Mouse (Mus musculus) hindbrain, embryonic 15.5 days (tissue): ENCODE measurements at regions not wholly inside any gene's neighbourhood (a gene's known extent, or its start where the extent isn't known, plus 50 kb on each side); places are given as distances from the start of the nearest gene placed in this dataset.

Experiments used
- ATAC-seq: fragments of 200-750 bp; cut with Nextera tagmentation; 2 replicates; pipeline ENCODE4 v1.8.0; 2017; ENCODE audit warnings: low read depth, moderate number of reproducible peaks, moderate TSS enrichment; ENCODE audit not compliant: low FRiP score
- H3K27ac ChIP-seq: fragments of 300-500 bp; sonication (generic); replicated peaks from 2 replicates; pipeline ENCODE4 v1.5.1; 2015; ENCODE audit warnings: mild to moderate bottlenecking, inconsistent platforms
- H3K27me3 ChIP-seq: fragments of 300-500 bp; sonication (generic); 2 replicates; pipeline ENCODE4 v1.6.1; 2015; ENCODE audit warnings: control low read depth, inconsistent platforms
- H3K36me3 ChIP-seq: fragments of 300-500 bp; sonication (generic); 2 replicates; pipeline ENCODE4 v1.6.1; 2015; ENCODE audit warnings: control low read depth, inconsistent platforms
- H3K4me1 ChIP-seq: fragments of 300-500 bp; sonication (generic); replicated peaks from 2 replicates; pipeline ENCODE4 v1.6.1; 2015; ENCODE audit warnings: control low read depth, inconsistent platforms
- H3K4me2 ChIP-seq: fragments of 300-500 bp; sonication (generic); 2 replicates; pipeline ENCODE4 v1.6.1; 2015; ENCODE audit warnings: moderate library complexity, mild to moderate bottlenecking, inconsistent platforms
- H3K4me3 ChIP-seq: fragments of 300-500 bp; sonication (generic); 2 replicates; pipeline ENCODE4 v1.5.1; 2015; ENCODE audit warnings: mild to moderate bottlenecking, inconsistent platforms
- H3K9ac ChIP-seq: fragments of 300-500 bp; sonication (generic); 2 replicates; pipeline ENCODE4 v1.6.1; 2015; ENCODE audit warnings: inconsistent platforms
- H3K9me3 ChIP-seq: fragments of 300-500 bp; sonication (generic); 2 replicates; pipeline ENCODE4 v1.6.1; 2016; ENCODE audit warnings: control low read depth, inconsistent platforms
- WGBS: fragments of 180-500 bp; shearing (Covaris S2); methylation state at CpG from one replicate; pipeline ENCODE4 v1.1.7; 2015; 5-methylcytosine and 5-hydroxymethylcytosine counted together

- no peak overlapping the region for H3K27ac ChIP-seq
- no peak overlapping the region for H3K4me3 ChIP-seq
- no peak for ATAC-seq
- no peak overlapping the region for H3K4me2 ChIP-seq
- H3K4me1 ChIP-seq, result no peaks in the 10 kb centered on the region
- no peaks in the 10 kb centered on the region; the same call in 1 of the 2 replicates for H3K27me3 ChIP-seq
- H3K9me3 ChIP-seq, result no peaks in the 10 kb centered on the region
- H3K36me3 ChIP-seq, result no peaks in the 10 kb centered on the region
- no peak overlapping the region for H3K9ac ChIP-seq
- 67% methylated on average over 9 of the region's 9 CpGs for WGBS
These were observed 59.7 kb downstream of the H2al1j start for GRCm38 (mm10) chrX:11387200-11387940.

- WGBS, result 72% methylated on average over 9 of the region's 9 CpGs
- ATAC-seq, result no peak
- H3K27ac ChIP-seq, result no peak overlapping the region
- no peaks in the 10 kb centered on the region for H3K36me3 ChIP-seq
- H3K4me2 ChIP-seq, result no peak overlapping the region
- no peaks in the 10 kb centered on the region for H3K4me1 ChIP-seq
- H3K9me3 ChIP-seq, result no peaks in the 10 kb centered on the region
- no peaks in the 10 kb centered on the region; the same call in 1 of the 2 replicates for H3K27me3 ChIP-seq
- no peak overlapping the region for H3K9ac ChIP-seq
- H3K4me3 ChIP-seq, result no peak overlapping the region
These were observed 61.2 kb downstream of the H2al1j start for GRCm38 (mm10) chrX:11388860-11389259.

DNA sequence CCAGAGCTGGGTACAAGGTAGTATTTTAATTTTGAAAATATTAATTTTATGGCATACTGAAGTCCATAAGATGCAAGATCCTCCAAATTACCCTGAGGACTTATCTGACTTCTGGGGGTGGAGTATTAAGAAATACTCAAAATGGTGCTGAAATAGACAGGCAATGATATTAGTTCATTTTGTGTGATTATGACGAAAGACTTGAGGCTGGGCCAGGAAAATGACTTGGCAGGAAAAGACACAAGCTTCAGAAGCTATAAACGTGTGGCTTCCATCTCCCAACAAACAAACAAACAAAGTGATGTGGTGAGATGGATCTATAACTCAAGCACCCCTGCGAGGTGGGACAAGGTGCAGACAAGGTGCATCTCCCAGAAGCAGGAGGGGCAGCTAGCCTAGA, 72.8 kb downstream of the H2al1j start:
- no peaks in the 10 kb centered on the region for H3K36me3 ChIP-seq
- H3K27ac ChIP-seq, result no peak overlapping the region
- H3K4me3 ChIP-seq, result no peak overlapping the region
- H3K4me2 ChIP-seq, result no peak overlapping the region
- 91% methylated on average over 3 of the region's 3 CpGs for WGBS
- no peaks in the 10 kb centered on the region for H3K27me3 ChIP-seq
- no peaks in the 10 kb centered on the region for H3K9me3 ChIP-seq
- H3K9ac ChIP-seq, result no peak overlapping the region
- ATAC-seq, result no peak
- H3K4me1 ChIP-seq, result no peaks in the 10 kb centered on the region

GRCm38 (mm10) chrX:11404369-11404768, 76.7 kb downstream of the H2al1j start:
- no peak for ATAC-seq
- 46% methylated on average over 4 of the region's 4 CpGs for WGBS
- no peak overlapping the region for H3K27ac ChIP-seq
- no peaks in the 10 kb centered on the region for H3K4me1 ChIP-seq
- H3K36me3 ChIP-seq, result no peaks in the 10 kb centered on the region
- H3K9ac ChIP-seq, result no peak overlapping the region
- no peaks in the 10 kb centered on the region for H3K9me3 ChIP-seq
- no peak overlapping the region for H3K4me2 ChIP-seq
- H3K4me3 ChIP-seq, result no peak overlapping the region
- H3K27me3 ChIP-seq, result no peaks in the 10 kb centered on the region

DNA sequence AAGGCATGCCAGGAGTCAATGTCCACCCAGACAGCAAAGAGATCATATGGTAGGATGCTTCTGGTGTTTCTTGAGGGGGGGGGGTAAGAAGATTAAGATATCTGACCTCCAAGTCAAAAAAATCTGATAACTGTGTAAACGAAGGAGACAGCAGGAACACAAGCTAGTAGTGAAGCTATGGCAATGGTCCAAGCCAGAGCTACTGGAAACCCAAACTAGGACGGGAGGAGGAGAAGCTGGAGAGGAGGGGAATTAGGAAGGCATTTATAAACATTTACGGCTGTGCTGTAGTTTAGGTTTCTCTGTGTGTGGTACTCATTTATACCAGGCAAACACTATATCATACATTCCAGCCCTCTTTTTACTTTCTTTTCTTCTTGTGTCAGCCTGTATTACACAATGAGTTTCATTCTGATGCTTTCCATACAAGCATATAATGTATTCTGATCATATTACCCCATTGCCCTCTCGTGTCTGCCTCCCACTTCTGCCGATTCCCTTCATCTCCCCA, 84.7 kb downstream of the H2al1j start:
- no peak for ATAC-seq
- WGBS, result 68% methylated on average over 5 of the region's 5 CpGs

GRCm38 (mm10) chrX:11415662-11416061, 88.0 kb downstream of the H2al1j start:
- H3K4me2 ChIP-seq, result no peak overlapping the region
- no peak overlapping the region for H3K4me3 ChIP-seq
- H3K4me1 ChIP-seq, result peaks cover 16% of the 10 kb centered on the region
- H3K9ac ChIP-seq, result no peak overlapping the region
- no peaks in the 10 kb centered on the region for H3K9me3 ChIP-seq
- 31% methylated on average over 4 of the region's 4 CpGs for WGBS
- H3K27me3 ChIP-seq, result peaks cover 5% of the 10 kb centered on the region; the same call in 1 of the 2 replicates
- H3K27ac ChIP-seq, result no peak overlapping the region
- ATAC-seq, result no peak
- H3K36me3 ChIP-seq, result no peaks in the 10 kb centered on the region

More for the DNA sequence above, 84.7 kb downstream of the H2al1j start:
- Histone ChIP-seq H3K36me3 (no peaks in the 10 kb centered on the region), H3K27ac (no peak overlapping the region), H3K4me1 (peaks cover 9% of the 10 kb centered on the region), H3K9ac (no peak overlapping the region), H3K4me2 (no peak overlapping the region), H3K4me3 (no peak overlapping the region), H3K27me3 (peaks cover 3% of the 10 kb centered on the region; the same call in 1 of the 2 replicates), H3K9me3 (no peaks in the 10 kb centered on the region)

- Histone ChIP-seq H3K36me3 (no peaks in the 10 kb centered on the region), H3K27me3 (peaks cover 5% of the 10 kb centered on the region; the same call in 1 of the 2 replicates), H3K9me3 (no peaks in the 10 kb centered on the region), H3K4me1 (peaks cover 21% of the 10 kb centered on the region), H3K27ac (no peak overlapping the region), H3K9ac (no peak overlapping the region), H3K4me2 (no peak overlapping the region), H3K4me3 (no peak overlapping the region)
- 85% methylated on average over 3 of the region's 3 CpGs for WGBS
- no peak for ATAC-seq
These were observed 88.9 kb downstream of the H2al1j start for GRCm38 (mm10) chrX:11416510-11416909.

DNA sequence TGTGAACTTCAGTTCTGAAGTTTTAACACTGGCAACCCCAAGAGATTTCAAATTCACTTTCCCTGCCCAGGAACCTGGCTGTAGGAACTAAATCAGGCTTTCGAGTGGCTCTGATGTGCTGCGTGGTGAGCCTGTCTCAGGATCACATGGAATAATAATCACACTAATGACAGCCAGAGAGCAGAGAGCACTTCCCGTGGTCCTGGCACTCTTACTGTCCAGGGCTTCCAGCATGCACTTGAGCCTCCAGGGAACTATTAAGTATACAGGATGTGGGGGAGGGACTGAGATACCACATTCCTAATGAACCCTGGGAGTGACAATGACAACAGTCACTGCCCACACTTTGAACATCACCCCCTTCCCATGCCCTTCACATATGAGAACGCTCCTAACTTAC, 90.2 kb downstream of the H2al1j start:
- H3K27ac ChIP-seq, result no peak overlapping the region
- no peak overlapping the region for H3K9ac ChIP-seq
- no peak overlapping the region for H3K4me2 ChIP-seq
- H3K4me1 ChIP-seq, result peaks cover 21% of the 10 kb centered on the region
- no peak for ATAC-seq
- no peak overlapping the region for H3K4me3 ChIP-seq
- H3K9me3 ChIP-seq, result no peaks in the 10 kb centered on the region
- H3K27me3 ChIP-seq, result 0 out of 2 replicates have a peak, but pooled peaks cover 2% of the 10 kb centered on the region
- H3K36me3 ChIP-seq, result no peaks in the 10 kb centered on the region
- WGBS, result 58% methylated on average over 4 of the region's 4 CpGs

DNA sequence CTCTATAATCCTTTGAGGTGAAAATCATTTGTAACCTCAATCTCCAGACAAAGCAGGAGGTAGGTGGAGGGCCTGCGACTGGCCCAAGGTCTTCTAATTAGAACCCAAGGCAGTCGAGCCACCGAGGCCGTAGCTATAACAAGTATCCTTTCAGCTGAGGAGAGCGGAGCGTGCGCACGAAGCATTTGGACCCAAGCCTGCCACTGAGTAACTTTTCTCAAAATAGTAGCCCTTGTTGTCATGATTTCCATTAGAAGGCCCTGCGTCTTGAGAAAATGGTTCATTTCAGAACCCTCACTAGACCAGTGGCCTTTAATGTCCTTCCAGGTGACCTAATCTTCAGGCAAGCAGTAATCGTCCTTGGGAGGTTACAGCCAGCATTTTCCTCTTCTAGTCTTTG, 90.6 kb downstream of the H2al1j start:
- 81% methylated on average over 10 of the region's 10 CpGs for WGBS
- Histone ChIP-seq H3K27me3 (0 out of 2 replicates have a peak, but pooled peaks cover 6% of the 10 kb centered on the region), H3K4me1 (peaks cover 21% of the 10 kb centered on the region), H3K4me3 (no peak overlapping the region), H3K4me2 (no peak overlapping the region), H3K9me3 (no peaks in the 10 kb centered on the region), H3K9ac (no peak overlapping the region), H3K27ac (no peak overlapping the region), H3K36me3 (no peaks in the 10 kb centered on the region)
- ATAC-seq, result no peak

- WGBS, result 50% methylated on average over 5 of the region's 5 CpGs
- H3K9ac ChIP-seq, result no peak overlapping the region
- no peak for ATAC-seq
- H3K36me3 ChIP-seq, result no peaks in the 10 kb centered on the region
- peaks cover 21% of the 10 kb centered on the region for H3K4me1 ChIP-seq
- H3K27me3 ChIP-seq, result 0 out of 2 replicates have a peak, but pooled peaks cover 8% of the 10 kb centered on the region
- no peaks in the 10 kb centered on the region for H3K9me3 ChIP-seq
- no peak overlapping the region for H3K4me3 ChIP-seq
- no peak overlapping the region for H3K27ac ChIP-seq
- H3K4me2 ChIP-seq, result no peak overlapping the region
These were observed 91.6 kb downstream of the H2al1j start for GRCm38 (mm10) chrX:11419162-11419631.

GRCm38 (mm10) chrX:11432403-11433004, 104.9 kb downstream of the H2al1j start:
- Histone ChIP-seq H3K4me3 (no peak overlapping the region), H3K27ac (peak overlapping the region; percentile 11; the same call in 1 of the 2 replicates), H3K4me1 (peaks cover 28% of the 10 kb centered on the region), H3K9ac (no peak overlapping the region), H3K4me2 (no peak overlapping the region), H3K9me3 (no peaks in the 10 kb centered on the region), H3K27me3 (peaks cover 11% of the 10 kb centered on the region; the same call in 1 of the 2 replicates), H3K36me3 (no peaks in the 10 kb centered on the region)
- no peak for ATAC-seq
- 62% methylated on average over 12 of the region's 12 CpGs for WGBS

GRCm38 (mm10) chrX:11435338-11435737, 107.7 kb downstream of the H2al1j start:
- Histone ChIP-seq H3K36me3 (no peaks in the 10 kb centered on the region), H3K27me3 (0 out of 2 replicates have a peak, but pooled peaks cover 5% of the 10 kb centered on the region), H3K9me3 (no peaks in the 10 kb centered on the region), H3K4me2 (no peak overlapping the region), H3K4me3 (no peak overlapping the region), H3K4me1 (peaks cover 31% of the 10 kb centered on the region), H3K9ac (no peak overlapping the region), H3K27ac (no peak overlapping the region)
- ATAC-seq, result peak; percentile 65; the same call in 1 of the 2 replicates
- 32% methylated on average over 6 of the region's 6 CpGs for whole genome bisulfite sequencing
